Mouse (Mus musculus) left cerebral cortex, postnatal 4 days (tissue): ENCODE measurements around the gene Hace1. TPM values are rescaled to one million over a fixed set of nuclear protein-coding genes. Genes with fewer than 3 reads are reported as not detected.
"Not testable (repeated sequence)": the region's sequence is repeated elsewhere in the genome, so short reads cannot be mapped to it uniquely, and the experiment has no call there.

Experiments
- DNase-seq: peaks from one replicate; pipeline ENCODE4 v3.0.0-alpha.2; 2022
- intact Hi-C: fragments of 180-260 bp; cut with DNase I; formaldehyde crosslinking; loops from one replicate; pipeline ENCODE4 v1.15.1; 2025
- total RNA-seq, 2 experiments: library from RNA; stranded (reverse); gene quantifications; 2 replicates each; pipeline ENCODE4 v1.2.3; 2021

Gene Hace1
- total RNA-seq = 10 to 100 TPM; 25.1 to 25.4 TPM

GRCm38 (mm10) chr10:45577731-45578297 is at the start of gene Hace1:
TSS of gene Hace1 (plus strand) at chr10:45577829.
- intact Hi-C loops = no loop called here
- peak; percentile 88 for DNase-seq

DNA sequence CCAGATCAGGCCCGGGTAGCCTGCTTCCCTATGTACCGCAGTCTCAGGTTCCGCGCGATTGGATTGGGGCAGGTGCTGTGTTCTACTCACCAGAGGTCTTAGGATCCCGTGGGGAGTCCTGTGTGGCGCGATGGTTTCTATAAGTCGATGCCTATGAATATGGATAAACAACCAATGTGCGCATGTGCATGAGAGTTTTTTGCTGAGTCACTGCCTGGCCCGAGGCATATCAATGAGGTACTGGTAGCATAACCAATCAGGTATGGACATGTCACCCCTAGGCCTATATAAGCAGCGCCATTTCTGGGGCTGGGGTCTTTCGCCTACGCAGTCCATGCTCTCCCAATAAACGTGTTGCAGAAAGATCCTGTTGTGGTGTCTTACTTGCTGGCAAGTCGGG is 40.3 kb upstream of the Hace1 start:
- intact Hi-C loops, DNase-seq: not testable (repeated sequence)

DNA sequence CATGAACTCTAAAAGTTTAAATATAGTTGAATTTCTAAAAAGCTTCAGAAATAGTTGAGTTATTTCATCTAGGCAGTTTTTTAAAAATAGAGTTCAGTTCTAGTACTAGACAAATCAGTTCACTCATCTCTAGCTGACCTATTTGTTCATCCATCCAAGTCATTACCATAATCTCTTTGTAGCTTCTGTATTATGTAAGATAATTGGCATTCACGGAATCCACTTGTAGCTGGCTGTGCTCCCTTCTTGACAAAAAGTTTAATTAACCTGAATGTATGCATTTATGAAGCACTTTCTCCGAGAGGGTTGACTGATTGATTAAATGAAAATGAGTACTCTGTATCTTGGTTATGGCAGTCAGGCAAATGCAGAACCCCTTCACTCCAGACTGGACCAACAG is 34.9 kb upstream of the Hace1 start:
- intact Hi-C loops = no loop called here
- no peak for DNase-seq

DNA sequence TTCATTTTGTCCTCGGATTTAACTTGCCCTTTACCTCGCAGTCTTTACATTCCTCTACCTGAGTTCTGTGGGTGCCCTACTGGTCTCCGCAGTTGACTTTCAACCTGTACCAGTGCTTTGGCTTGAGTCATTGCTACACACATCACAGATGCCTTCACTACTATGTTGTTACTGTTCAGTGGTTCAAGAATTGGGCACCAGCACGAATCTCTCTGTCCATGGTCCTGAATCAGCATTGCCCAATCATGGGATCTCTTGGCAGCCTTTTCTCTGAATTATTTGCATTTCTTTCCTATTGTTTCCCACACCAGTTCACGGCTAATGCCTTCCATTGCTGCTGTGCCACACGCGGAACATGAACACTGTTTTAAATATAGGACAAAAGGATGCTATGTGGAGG is 30.8 kb upstream of the Hace1 start:
- DNase-seq = no peak
- intact Hi-C loops = no loop called here

DNA sequence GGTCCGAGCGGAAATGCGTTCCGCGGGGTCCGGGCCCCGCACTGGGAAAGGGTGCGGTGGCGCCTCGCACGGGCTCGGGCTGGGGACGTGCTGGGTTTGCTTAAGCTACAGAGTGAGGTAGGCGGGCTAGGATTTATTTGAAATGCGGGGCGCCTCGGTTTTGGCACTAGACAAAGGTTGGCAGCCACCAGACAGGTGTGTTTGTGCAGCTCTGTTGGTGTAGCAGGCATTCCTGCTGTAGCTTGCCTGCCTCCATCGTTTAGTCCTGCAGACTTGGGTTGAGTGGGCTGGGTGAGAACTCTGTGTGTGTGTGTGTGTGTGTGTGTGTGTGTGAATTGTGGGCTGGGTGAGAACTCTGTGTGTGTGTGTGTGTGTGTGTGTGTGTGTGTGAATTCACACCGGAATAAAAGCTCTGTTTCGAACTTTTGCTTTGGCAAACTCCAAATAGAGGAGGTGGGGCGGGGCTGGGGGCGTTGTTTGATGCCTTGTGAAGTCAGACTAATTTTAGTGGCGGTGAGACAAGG is 731 bp downstream of the Hace1 start:
- peak; percentile 18 for DNase-seq
- intact Hi-C loops = no loop called here

DNA sequence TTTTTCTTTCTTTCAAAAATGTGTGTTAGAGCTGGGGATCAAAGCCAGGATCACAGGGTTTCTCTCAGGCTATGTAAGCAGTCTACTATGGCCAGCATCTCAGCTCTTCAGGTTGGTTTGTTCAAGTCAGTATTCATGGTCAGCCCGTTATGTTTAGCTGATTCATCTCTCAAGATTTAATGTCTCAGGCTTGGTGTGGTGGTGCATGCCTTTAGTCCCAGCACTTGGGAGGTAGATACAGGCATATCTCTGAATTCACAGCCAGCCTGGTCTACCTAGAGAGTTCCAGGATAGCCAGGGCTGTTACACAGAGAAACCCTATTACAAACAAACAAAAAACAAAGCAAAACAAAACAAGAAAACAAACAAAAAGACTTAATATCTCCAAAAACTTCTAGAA is 5.7 kb downstream of the Hace1 start:
- intact Hi-C loops = no loop called here
- DNase-seq = no peak

DNA sequence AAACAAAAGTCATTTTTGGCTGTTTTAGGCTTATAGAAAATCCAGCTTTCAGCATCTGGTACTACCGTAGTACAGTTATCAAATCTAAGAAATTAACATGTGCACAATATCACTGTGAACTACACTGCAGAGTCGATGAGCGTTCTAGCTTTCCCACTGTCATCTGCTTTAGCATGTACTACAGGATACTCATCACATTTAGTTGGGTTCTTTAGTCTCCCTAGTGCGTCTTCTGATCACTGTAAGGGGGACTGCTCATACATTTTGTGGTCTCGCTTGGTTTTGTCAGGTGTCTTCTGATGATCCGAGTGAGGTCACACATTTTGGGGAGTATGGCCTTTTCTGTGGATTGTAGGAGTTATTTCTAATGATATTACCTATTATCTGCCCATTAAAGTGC is 6.2 kb downstream of the Hace1 start:
- DNase-seq = no peak
- intact Hi-C loops = no loop called here

DNA sequence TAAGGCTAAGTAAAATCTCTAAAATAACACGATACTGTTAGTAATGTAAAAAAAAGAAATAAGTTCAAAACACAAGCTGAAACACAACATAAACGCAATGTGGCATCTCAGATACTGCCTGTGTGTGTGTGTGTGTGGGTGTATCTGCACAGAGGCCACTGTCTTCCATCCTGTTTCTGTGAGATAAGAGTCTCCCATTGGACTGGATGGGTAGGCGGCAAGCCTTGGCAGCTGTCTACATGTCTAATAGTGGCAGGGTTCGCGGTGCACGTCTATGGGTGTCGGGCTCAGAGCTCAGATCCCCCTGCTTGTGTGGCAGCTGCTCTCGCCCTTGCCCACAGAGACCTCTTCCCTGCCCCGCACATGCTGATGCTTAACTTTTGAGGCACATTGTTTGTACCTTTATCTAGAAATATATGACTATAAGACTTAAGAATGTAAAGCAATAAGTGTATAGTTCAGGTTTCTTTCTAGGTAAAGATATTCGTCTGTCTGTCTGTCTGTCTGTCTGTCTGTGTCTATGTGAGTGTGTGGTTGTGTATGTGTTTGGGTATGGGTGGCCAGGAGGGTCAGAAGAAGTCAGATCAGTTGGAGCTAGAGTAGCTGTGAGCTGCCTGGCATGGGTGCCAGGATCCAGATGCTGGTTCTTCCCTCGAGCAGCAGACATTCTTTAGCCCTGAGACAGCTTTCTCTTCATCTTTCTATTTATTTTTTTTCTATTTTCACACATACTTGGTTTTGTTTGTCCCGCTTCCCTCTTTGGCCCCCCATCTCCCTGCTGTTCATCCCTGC is 6.9 kb downstream of the Hace1 start:
- no peak for DNase-seq
- intact Hi-C loops = no loop called here

DNA sequence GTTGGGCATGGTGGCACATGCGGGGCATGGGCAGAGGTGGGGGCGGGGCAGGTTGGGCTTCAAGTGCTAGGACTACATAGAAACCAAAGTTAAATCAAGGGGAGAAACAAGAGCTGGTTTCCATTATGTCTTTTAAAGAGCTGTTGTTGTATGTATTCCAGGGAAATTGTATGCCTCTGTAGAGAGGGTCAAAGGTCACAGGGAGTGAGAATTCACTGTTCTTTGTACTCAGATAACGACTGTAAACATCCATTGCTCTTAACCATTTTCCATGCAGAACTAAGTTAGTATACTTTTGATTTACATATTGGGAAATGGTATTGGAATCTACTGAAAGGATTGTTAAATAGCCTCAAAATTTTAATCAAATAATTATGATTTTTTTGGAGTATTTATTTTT is 28.2 kb downstream of the Hace1 start:
- DNase-seq = no peak
- intact Hi-C loops = no loop called here

DNA sequence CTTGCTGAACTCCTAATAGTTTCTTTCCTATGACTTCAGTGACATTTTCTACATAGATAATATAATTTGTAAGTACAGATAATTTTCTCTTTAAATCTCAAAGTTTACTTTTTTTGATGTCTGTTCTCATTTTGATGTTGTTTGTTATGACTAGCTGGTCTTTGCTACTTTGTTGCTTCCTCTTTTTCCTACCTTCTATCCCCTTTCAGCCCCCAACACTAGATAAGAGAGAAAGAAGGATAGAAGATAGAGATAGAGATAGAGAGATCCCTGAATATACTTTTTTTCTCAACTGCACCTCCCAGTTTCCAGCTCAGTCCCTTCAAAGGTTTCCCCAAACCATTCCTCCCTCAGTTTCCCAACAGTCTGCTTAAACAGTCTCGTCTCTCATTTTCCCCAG is 33.1 kb downstream of the Hace1 start:
- intact Hi-C loops = no loop called here
- DNase-seq = no peak

GRCm38 (mm10) chr10:45616012-45616411 is 38.4 kb downstream of the Hace1 start:
- DNase-seq = no peak
- intact Hi-C loops = no loop called here

GRCm38 (mm10) chr10:45619039-45619438 is 41.4 kb downstream of the Hace1 start:
- intact Hi-C loops = no loop called here

GRCm38 (mm10) chr10:45631995-45632394 is 54.4 kb downstream of the Hace1 start:
- intact Hi-C loops = no loop called here
- no peak for DNase-seq

More at GRCm38 (mm10) chr10:45619039-45619438, 41.4 kb downstream of the Hace1 start:
- no peak for DNase-seq

DNA sequence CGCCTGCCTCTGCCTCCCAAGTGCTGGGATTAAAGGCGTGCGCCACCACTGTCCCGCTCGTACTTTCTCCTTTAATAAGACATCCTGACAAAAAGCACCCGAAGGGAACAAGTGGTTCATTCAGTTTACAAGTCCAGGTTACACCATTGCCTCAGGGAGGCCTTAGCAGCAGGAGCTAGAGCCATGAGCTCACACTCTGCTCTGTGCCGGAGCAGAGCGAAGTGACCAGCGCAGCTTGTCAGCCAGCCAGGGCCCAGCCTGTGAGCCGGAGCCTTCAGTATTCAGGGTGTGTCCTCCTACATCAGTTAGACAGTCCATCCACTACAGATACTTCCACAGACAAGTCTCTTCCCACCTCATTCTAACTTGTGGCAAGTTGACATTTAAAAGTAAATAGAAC is 55.0 kb downstream of the Hace1 start:
- DNase-seq = no peak
- intact Hi-C loops = no loop called here

- DNase-seq = no peak
- intact Hi-C loops = no loop called here
Observed at GRCm38 (mm10) chr10:45635201-45635600, 57.6 kb downstream of the Hace1 start.

- no peak for DNase-seq
- intact Hi-C loops = no loop called here
Observed at GRCm38 (mm10) chr10:45639762-45640161, 62.1 kb downstream of the Hace1 start.

DNA sequence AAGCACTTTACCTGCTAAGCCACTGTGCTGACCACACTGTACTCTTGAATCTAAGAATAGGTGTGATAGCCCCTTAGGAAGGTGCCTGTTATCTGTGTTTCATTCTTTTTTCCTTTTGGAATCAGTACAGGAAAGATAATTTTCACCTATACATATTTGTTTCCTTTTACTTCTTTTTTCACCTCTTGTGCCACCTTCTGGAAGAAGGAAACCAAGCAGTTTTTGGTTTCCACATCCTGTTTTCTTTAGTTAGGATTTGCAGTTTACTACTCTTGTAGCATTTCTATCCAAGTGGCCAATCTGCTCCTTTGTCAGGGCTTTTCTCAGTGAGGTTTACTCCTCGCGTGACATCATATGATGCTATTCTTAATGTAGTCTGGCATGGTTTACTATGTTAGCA is 76.4 kb downstream of the Hace1 start:
- intact Hi-C loops = no loop called here
- DNase-seq = no peak

DNA sequence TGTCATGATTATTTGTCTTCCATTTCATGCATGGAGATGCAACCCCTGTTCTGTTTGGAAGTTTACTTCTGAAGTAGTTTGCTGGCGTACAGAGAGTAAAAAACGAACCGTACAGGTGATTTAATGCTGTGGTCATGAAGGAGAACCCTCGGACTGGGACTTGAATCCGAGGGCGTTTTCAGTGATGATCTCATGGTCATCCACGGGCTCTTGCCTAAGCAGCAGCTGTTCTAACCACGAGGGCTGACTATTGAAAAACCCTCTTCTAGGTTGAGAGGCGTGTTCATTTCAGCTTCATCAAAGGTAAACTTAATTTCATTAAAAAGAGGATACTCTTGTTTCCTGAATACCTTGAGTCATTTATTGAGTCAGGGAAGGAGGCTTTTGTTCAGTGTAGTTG is 84.4 kb downstream of the Hace1 start:
- DNase-seq = no peak
- intact Hi-C loops = no loop called here

DNA sequence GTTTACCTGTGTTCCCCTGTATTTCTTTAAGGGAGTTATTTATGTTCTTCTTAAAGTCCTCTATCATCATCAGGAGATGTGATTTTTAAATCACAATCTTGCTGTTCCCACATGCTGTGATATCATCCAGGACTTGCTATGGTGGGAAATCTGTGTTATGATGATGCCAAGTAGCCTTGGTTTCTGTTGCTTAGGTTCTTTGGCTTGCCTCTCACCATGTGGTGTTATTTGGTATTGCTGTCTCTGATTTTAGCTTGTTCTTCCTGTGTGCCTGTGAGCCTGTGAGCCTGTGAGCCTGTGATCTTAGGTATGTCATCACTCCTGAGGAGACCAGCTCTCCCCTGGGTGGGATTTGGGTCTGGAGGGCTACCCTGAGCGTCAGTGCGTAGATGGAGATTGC is 90.6 kb downstream of the Hace1 start:
- no peak for DNase-seq
- intact Hi-C loops = no loop called here

DNA sequence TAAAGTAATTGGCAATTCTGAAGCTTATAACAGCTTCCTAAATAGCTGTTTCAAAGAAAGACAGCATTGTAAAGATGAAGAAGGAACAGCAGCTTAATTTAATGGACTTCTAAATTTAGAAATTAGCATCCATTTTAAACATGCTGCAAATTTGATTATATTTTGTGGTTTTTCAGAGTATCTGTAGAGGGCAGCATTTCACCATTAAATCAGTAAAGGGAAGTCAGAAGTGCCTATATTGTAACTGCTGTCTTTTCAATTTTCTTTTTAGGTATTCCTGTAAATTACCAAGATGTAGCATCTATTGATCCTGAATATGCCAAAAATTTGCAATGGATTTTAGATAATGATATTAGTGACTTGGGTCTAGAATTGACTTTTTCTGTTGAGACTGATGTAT is 99.2 kb downstream of the Hace1 start:
- intact Hi-C loops = loop anchor here (5.0 kb wide), 1 partner anchor 241 kb away; no protein-coding TSS in a partner anchor
- DNase-seq = no peak

- no peak for DNase-seq
- intact Hi-C loops = loop anchor here (10.0 kb wide), 2 partner anchors 129 to 319 kb away; no protein-coding TSS in a partner anchor
Observed at GRCm38 (mm10) chr10:45686191-45686590, 108.6 kb downstream of the Hace1 start.

DNA sequence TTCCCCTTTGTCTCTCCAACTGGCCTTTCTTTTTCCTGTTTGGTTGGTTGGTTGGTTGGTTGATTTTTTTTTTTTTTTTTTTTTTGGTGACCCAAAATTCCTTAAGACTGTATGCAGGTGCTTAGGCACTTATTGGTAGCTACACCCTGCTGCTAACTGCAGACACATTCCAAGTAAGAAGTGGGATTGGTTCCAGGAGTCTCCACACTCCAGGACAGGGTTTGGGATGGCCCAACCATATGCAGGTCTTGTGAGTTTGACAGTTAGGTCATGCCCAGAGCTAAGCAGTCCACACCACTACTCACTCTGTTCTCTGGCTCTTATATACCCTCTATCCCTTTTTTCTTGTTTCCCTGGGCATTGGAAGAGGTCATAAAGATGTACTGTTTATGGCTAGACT is 117.3 kb downstream of the Hace1 start:
- intact Hi-C loops = no loop called here
- DNase-seq = no peak
